ENCODE assay signal across 27 mouse cellular contexts in genomic region chr13:76597005-76597404, GRCm38 (mm10).
DNase-seq lines count a peak whose midpoint lies in the region; ATAC-seq lines count a peak whose summit lies in the region.
"Had no signal": no experiment of that assay in that cellular context is flagged by ENCODE, and none has a peak within 500 bp of the region (broad histone marks: within the 10 kb centered on the region; RNA-seq: fewer than 3 reads in every experiment).

No protein-coding gene starts in this region.

- no peak overlapping the region for H3K4me3 ChIP-seq in hindbrain, embryonic 14.5 days (replicated peaks; ENCODE audit: low read length)
- H3K4me3 ChIP-seq in hindbrain, embryonic 10.5 days, result no peak overlapping the region
- no peak overlapping the region for H3K4me3 ChIP-seq in neural tube, embryonic 15.5 days (replicated peaks)
- H3K4me3 ChIP-seq in forebrain, embryonic 11.5 days (ENCODE audit: low read depth, low read length), result no peak overlapping the region
- H3K4me3 ChIP-seq: embryonic facial prominence, embryonic 12.5 days; embryonic facial prominence, embryonic 15.5 days; forebrain, embryonic 12.5 days; forebrain, embryonic 15.5 days; gastrocnemius, adult 2 months; heart, embryonic 12.5 days; heart, embryonic 15.5 days; hindbrain, embryonic 12.5 days; intestine, embryonic 15.5 days had no signal

- no peaks in the 10 kb centered on the region for H3K27me3 ChIP-seq in hindbrain, embryonic 14.5 days (ENCODE audit: control insufficient read depth, insufficient read depth, low read length)
- no peaks in the 10 kb centered on the region for H3K27me3 ChIP-seq in hindbrain, embryonic 10.5 days (ENCODE audit: insufficient read depth, poor library complexity, severe bottlenecking)
- no peaks in the 10 kb centered on the region for H3K27me3 ChIP-seq in neural tube, embryonic 15.5 days (replicated peaks)
- no peaks in the 10 kb centered on the region for H3K27me3 ChIP-seq in forebrain, embryonic 11.5 days (ENCODE audit: control insufficient read depth, insufficient read depth, low read length)
- H3K27me3 ChIP-seq: embryonic facial prominence, embryonic 12.5 days; embryonic facial prominence, embryonic 15.5 days; forebrain, embryonic 12.5 days; forebrain, embryonic 15.5 days; heart, embryonic 12.5 days; heart, embryonic 15.5 days; hindbrain, embryonic 12.5 days; intestine, embryonic 15.5 days had no signal

- H3K36me3 ChIP-seq in hindbrain, embryonic 14.5 days (replicated peaks; ENCODE audit: control insufficient read depth, insufficient read depth), result no peaks in the 10 kb centered on the region
- no peaks in the 10 kb centered on the region for H3K36me3 ChIP-seq in hindbrain, embryonic 10.5 days
- no peaks in the 10 kb centered on the region for H3K36me3 ChIP-seq in neural tube, embryonic 15.5 days
- no peaks in the 10 kb centered on the region for H3K36me3 ChIP-seq in forebrain, embryonic 11.5 days (ENCODE audit: control insufficient read depth, insufficient read depth, low read length)
- H3K36me3 ChIP-seq: embryonic facial prominence, embryonic 12.5 days; embryonic facial prominence, embryonic 15.5 days; forebrain, embryonic 12.5 days; forebrain, embryonic 15.5 days; heart, embryonic 12.5 days; heart, embryonic 15.5 days; hindbrain, embryonic 12.5 days; intestine, embryonic 15.5 days had no signal

- no peaks in the 10 kb centered on the region for H3K9me3 ChIP-seq in hindbrain, embryonic 14.5 days (ENCODE audit: control insufficient read depth, low read length)
- H3K9me3 ChIP-seq in hindbrain, embryonic 10.5 days, result no peaks in the 10 kb centered on the region
- no peaks in the 10 kb centered on the region for H3K9me3 ChIP-seq in neural tube, embryonic 15.5 days (replicated peaks)
- H3K9me3 ChIP-seq in forebrain, embryonic 11.5 days (ENCODE audit: control insufficient read depth, low read length), result no peaks in the 10 kb centered on the region
- H3K9me3 ChIP-seq: embryonic facial prominence, embryonic 12.5 days; embryonic facial prominence, embryonic 15.5 days; forebrain, embryonic 12.5 days; forebrain, embryonic 15.5 days; heart, embryonic 12.5 days; heart, embryonic 15.5 days; hindbrain, embryonic 12.5 days; intestine, embryonic 15.5 days had no signal

- no peaks in the 10 kb centered on the region for H3K4me1 ChIP-seq in hindbrain, embryonic 14.5 days (replicated peaks; ENCODE audit: control insufficient read depth, insufficient read depth, low read length)
- H3K4me1 ChIP-seq in hindbrain, embryonic 10.5 days (replicated peaks), result peaks cover 3% of the 10 kb centered on the region; the same call in 1 of the 2 replicates
- H3K4me1 ChIP-seq in neural tube, embryonic 15.5 days, result no peaks in the 10 kb centered on the region
- no peaks in the 10 kb centered on the region for H3K4me1 ChIP-seq in forebrain, embryonic 11.5 days (replicated peaks; ENCODE audit: control insufficient read depth, insufficient read depth, low read length)
- H3K4me1 ChIP-seq: embryonic facial prominence, embryonic 12.5 days; embryonic facial prominence, embryonic 15.5 days; forebrain, embryonic 12.5 days; forebrain, embryonic 15.5 days; heart, embryonic 12.5 days; heart, embryonic 15.5 days; hindbrain, embryonic 12.5 days; intestine, embryonic 15.5 days had no signal

- no peak overlapping the region for H3K9ac ChIP-seq in hindbrain, embryonic 14.5 days
- H3K9ac ChIP-seq in neural tube, embryonic 15.5 days (replicated peaks), result no peak overlapping the region
- H3K9ac ChIP-seq in forebrain, embryonic 11.5 days (ENCODE audit: low read length), result no peak overlapping the region
- H3K9ac ChIP-seq: embryonic facial prominence, embryonic 12.5 days; embryonic facial prominence, embryonic 15.5 days; forebrain, embryonic 12.5 days; forebrain, embryonic 15.5 days; heart, embryonic 12.5 days; heart, embryonic 15.5 days; hindbrain, embryonic 12.5 days; intestine, embryonic 15.5 days had no signal

- WGBS in hindbrain, embryonic 14.5 days, result 58% methylated on average over 7 of the region's 7 CpGs
- WGBS in hindbrain, embryonic 10.5 days, result 68% methylated on average over 7 of the region's 7 CpGs
- 57% methylated on average over 7 of the region's 7 CpGs for WGBS in neural tube, embryonic 15.5 days
- 75% methylated on average over 7 of the region's 7 CpGs for WGBS in forebrain, embryonic 11.5 days

- H3K27ac ChIP-seq in hindbrain, embryonic 14.5 days, result no peak overlapping the region
- H3K27ac ChIP-seq in hindbrain, embryonic 10.5 days, result no peak overlapping the region
- H3K27ac ChIP-seq in neural tube, embryonic 15.5 days (replicated peaks), result no peak overlapping the region
- no peak overlapping the region for H3K27ac ChIP-seq in forebrain, embryonic 11.5 days (ENCODE audit: low read depth, low read length)
- H3K27ac ChIP-seq: embryonic facial prominence, embryonic 12.5 days; embryonic facial prominence, embryonic 15.5 days; forebrain, embryonic 12.5 days; forebrain, embryonic 15.5 days; gastrocnemius, adult 2 months; heart, embryonic 15.5 days; hindbrain, embryonic 12.5 days; intestine, embryonic 15.5 days had no signal

- DNase-seq in hindbrain, embryonic 14.5 days (ENCODE audit: low spot score), result no peak
- no peak for DNase-seq in hindbrain, embryonic 10.5 days (ENCODE audit: low spot score)
- DNase-seq in urinary bladder, postnatal 25 days (ENCODE audit: low spot score), result no peak
- no peak for DNase-seq in forebrain, embryonic 11.5 days (ENCODE audit: low spot score)
- DNase-seq: adrenal gland, adult 8-10 months; adrenal gland, postnatal 25 days; B cell, adult 2 months; cerebellum, adult 18-20 months; cerebellum, adult 9-10 months; cerebellum, postnatal 14 days; gastrocnemius, adult 2 months; gastrocnemius, postnatal 14 days; heart, adult 18-20 months; heart, postnatal 14 days; heart, postnatal 4 days had no signal

- ATAC-seq in hindbrain, embryonic 14.5 days (ENCODE audit: low FRiP score), result peak; percentile 34; the same call in 1 of the 2 replicates
- peak; percentile 84 for ATAC-seq in granulocyte monocyte progenitor cell, adult 5-6 weeks (replicated peaks; ENCODE audit: poor library complexity, severe bottlenecking)
- peak; percentile 76 for ATAC-seq in megakaryocyte progenitor cell, adult 5-6 weeks (replicated peaks; ENCODE audit: poor library complexity)
- no peak for ATAC-seq in neural tube, embryonic 15.5 days (ENCODE audit: low FRiP score)
- ATAC-seq in forebrain, embryonic 11.5 days (replicated peaks; ENCODE audit: low FRiP score), result no peak
- ATAC-seq: forebrain, embryonic 15.5 days; hindbrain, embryonic 16.5 days; intestine, embryonic 15.5 days had no signal

- H3K4me2 ChIP-seq in hindbrain, embryonic 14.5 days (replicated peaks), result no peak overlapping the region
- no peak overlapping the region for H3K4me2 ChIP-seq in neural tube, embryonic 15.5 days
- no peak overlapping the region for H3K4me2 ChIP-seq in forebrain, embryonic 11.5 days (ENCODE audit: low read depth, low read length, severe bottlenecking)
- H3K4me2 ChIP-seq: embryonic facial prominence, embryonic 12.5 days; embryonic facial prominence, embryonic 15.5 days; forebrain, embryonic 12.5 days; forebrain, embryonic 15.5 days; heart, embryonic 12.5 days; heart, embryonic 15.5 days; hindbrain, embryonic 12.5 days; intestine, embryonic 15.5 days had no signal

Comparison
In these comparisons a context has a peak if more than half of its experiments do, and no peak if none do; other contexts are left out.
1. ATAC-seq: peak in hindbrain, embryonic 14.5 days (single experiment), granulocyte monocyte progenitor cell, adult 5-6 weeks (single experiment) and megakaryocyte progenitor cell, adult 5-6 weeks (single experiment); none in neural tube, embryonic 15.5 days (single experiment) and forebrain, embryonic 11.5 days (single experiment).